Mouse (Mus musculus): ENCODE data around the gene Cacna1g. TPM values are rescaled to one million over a fixed set of nuclear protein-coding genes. Genes with fewer than 3 reads are reported as not detected.

Cacna1g gene
- 0.78 and 0.82 TPM in 2 replicates for polyA plus RNA-seq (2012)

DNA sequence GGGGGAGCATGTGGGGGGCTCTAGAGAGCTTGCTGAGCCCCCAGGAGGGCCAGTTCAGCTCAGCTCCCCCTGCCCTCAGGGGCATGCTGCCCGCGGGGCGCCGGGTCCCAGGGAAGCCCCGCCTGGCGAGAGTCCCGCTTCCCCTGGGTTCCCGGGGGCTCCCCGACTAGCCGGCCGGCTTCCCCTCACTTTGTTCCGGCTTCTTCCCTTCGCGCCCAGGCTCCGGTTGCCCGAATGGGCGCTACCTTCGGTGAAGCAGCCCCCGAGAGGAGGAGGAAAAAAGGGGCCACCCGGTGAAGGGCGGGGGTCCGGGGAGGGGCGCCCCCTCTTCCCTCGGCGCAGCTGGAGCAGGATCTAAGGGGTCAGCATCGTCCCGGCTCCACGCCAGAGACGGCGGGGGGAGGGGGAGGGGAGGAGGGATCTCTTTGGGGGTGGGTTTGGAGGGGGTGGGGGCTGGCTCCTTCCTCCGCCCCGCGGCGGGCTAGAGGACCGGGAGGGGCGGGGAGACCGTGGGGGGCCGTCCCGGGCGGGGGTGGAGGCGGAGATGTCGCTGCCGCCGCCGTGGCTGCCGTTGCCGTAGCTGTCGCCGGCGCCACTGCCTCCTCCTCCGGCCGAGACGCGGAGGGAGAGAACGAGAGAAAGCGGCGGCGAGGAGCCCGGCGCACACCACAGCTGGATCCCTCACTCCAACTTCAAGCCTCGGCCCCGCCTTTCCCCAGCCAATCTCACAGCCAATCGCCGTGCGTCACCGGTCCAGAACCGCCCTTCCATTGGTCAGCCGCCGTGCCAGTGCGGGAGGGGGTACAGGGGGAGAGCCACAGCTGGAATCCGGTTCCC lies at the start of gene Cacna1g:
Gene Cacna1g, minus strand, starts transcription at position 492 of the 837 bp plus-strand sequence.

DNA sequence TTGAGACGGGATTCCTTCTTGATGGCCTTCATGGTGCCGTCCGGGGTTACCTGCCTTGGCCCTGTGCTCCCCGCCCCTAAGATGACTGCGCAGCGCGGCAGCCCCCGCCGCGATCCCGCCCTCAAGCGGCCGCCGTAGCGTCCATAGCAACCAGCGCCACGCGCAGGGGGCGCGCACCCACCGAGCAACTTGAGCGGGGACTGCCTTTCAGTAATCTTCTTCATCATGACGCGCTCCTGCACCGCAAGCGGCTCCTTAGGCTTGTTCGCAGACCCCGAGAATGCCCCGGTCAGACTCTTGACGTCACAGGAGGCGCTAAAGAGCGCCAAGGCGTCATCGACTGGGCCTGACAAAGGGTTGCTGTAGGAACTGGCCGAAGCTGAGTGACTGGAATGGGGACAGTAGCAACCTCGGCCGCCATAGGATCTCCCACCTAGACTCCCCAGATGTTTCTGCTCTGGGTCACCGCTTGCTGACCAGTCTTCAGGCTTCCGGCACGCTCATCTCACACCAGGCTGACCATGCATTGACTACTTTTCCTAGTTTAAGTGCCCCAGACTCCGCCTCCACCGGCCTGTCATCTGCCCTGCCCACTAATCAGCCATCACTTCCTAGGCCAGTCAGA lies 47.3 kb upstream of the Cacna1g start, which contains the start of gene Mycbpap:
Gene Mycbpap, minus strand, starts transcription at position 524 of the 625 bp plus-strand sequence.

DNA sequence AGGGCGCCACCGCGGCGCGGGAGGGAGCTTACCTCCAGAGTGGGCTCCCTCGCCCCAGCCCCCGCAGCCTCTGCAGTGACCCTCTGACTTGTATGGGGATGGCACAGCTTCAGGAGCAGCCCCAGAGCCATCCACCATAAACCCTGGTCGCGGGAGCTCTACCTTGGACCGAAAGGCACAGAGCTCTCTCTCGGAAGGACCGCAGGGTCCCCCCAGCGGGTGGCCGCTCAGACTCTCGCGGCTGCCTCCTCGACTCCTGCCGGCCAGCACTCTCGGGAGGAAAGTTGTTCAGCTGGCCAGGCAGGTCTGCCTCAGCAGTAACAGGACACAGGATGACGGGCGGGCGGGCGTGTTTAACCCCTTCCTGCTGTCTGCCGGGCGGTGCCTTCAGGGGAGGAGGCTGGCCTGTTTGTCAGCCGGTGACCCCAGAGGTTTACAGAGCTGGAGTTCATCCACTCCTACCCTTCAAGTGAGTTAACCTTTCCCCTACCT lies 25.7 kb upstream of the Cacna1g start, which contains the start of gene Epn3:
Gene Epn3, minus strand, starts transcription at position 314 of the 492 bp plus-strand sequence.

DNA sequence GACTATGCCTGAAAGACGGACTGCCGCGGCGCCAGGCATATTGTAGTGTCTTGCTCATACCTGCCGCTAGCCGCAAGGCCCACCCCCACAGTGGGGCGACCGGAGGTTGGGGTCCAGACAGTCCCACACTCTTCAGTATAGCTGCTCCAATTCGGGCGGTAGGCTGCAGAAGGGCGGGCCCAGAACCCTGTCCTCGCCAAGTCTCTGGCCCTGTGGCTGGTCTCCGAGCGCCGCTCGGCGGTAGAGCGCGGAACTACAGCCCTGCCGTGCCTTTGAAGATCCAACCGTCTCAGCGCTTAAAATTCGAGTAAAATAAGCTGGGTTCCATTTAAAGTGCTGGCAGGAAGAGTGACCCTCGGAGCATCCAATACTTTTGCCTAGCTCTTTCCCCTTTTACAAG lies 12.0 kb upstream of the Cacna1g start, which contains the start of gene Spata20:
Gene Spata20, minus strand, starts transcription at position 179 of the 400 bp plus-strand sequence.

GRCm38 (mm10) chr11:94392672-94393109 lies 81.3 kb downstream of the Cacna1g start, which contains the start of gene Abcc3:
Abcc3 (minus strand) TSS chr11:94392997.

Other genes starting within 250 kb of the Cacna1g start
- gene Wfikkn2, start 228.2 kb downstream of the Cacna1g start, polyA plus RNA-seq (2012), result 0.57 and 0.74 TPM in 2 replicates
- not detected in 2 replicates for gene Gm21885, start 192.3 kb downstream of the Cacna1g start, polyA plus RNA-seq (2012)
- 27.4 and 35.7 TPM in 2 replicates for gene Luc7l3, start 152.2 kb downstream of the Cacna1g start, polyA plus RNA-seq (2012)
- gene Ankrd40, start 146.2 kb downstream of the Cacna1g start, polyA plus RNA-seq (2012), result 57.9 and 60.5 TPM in 2 replicates
- gene Abcc3, start 81.2 kb downstream of the Cacna1g start, polyA plus RNA-seq (2012), result 0.17 and 0.32 TPM in 2 replicates
- gene Spata20, start 12.0 kb upstream of the Cacna1g start, polyA plus RNA-seq (2012), result not detected in 2 replicates
- gene Epn3, start 25.8 kb upstream of the Cacna1g start, polyA plus RNA-seq (2012), result 0.02 and 0.05 TPM in 2 replicates
- gene Mycbpap, start 47.5 kb upstream of the Cacna1g start, polyA plus RNA-seq (2012), result 0.34 and 0.36 TPM in 2 replicates
- gene Rsad1, start 75.1 kb upstream of the Cacna1g start, polyA plus RNA-seq (2012), result 4.1 and 7.2 TPM in 2 replicates
- 0.69 and 0.91 TPM in 2 replicates for gene Chad, start 90.8 kb upstream of the Cacna1g start, polyA plus RNA-seq (2012)
- 27.1 and 40.1 TPM in 2 replicates for gene Acsf2, start 127.7 kb upstream of the Cacna1g start, polyA plus RNA-seq (2012)
- 158 and 177 TPM in 2 replicates for gene Lrrc59, start 155.6 kb upstream of the Cacna1g start, polyA plus RNA-seq (2012)
- 63.3 and 70.0 TPM in 2 replicates for gene Mrpl27, start 179.6 kb upstream of the Cacna1g start, polyA plus RNA-seq (2012)
- gene Eme1, start 179.8 kb upstream of the Cacna1g start, polyA plus RNA-seq (2012), result 9.7 and 9.8 TPM in 2 replicates
- gene Xylt2, start 203.3 kb upstream of the Cacna1g start, polyA plus RNA-seq (2012), result 12.5 and 14.2 TPM in 2 replicates
- gene Gm11541, start 230.3 kb upstream of the Cacna1g start, polyA plus RNA-seq (2012), result not detected in 2 replicates